Mouse (Mus musculus): ENCODE measurements around the gene Vegfb. TPM values are rescaled to one million over a fixed set of nuclear protein-coding genes. Genes with fewer than 3 reads are reported as not detected.

The Vegfb gene
- polyA plus RNA-seq, 1 experiment from 2014 or later, result 23.2 TPM

GRCm38 (mm10) chr19:6940396-6941351 is 46.8 kb downstream of the Vegfb start:
- Histone ChIP-seq H3K9ac (ENCODE audit: low read depth, low read length) (peak overlapping the region; percentile 57), H3K9me3 (ENCODE audit: control insufficient read depth) (no peaks in the 10 kb centered on the region), H3K27ac (ENCODE audit: low read depth, low read length) (0 out of 2 replicates have a peak overlapping the region, but pooled peaks have one; percentile 96), H3K4me2 (replicated peaks; ENCODE audit: low read depth) (peak overlapping the region; percentile 96), H3K27me3 (replicated peaks; ENCODE audit: control insufficient read depth, insufficient read depth, low read length) (peaks cover 6% of the 10 kb centered on the region; the same call in 1 of the 2 replicates), H3K4me3 (ENCODE audit: low read depth, low read length) (peak overlapping the region; percentile 94), H3K4me1 (replicated peaks; ENCODE audit: control insufficient read depth, insufficient read depth, low read length) (no peaks in the 10 kb centered on the region), H3K36me3 (ENCODE audit: control insufficient read depth, insufficient read depth) (peaks cover 3% of the 10 kb centered on the region; the same call in 1 of the 2 replicates)
- no peak for ATAC-seq
- WGBS, result 19% methylated on average over 28 of the region's 29 CpGs
- TF ChIP-seq CTCF (IDR thresholded peaks at IDR 0.05; ENCODE audit: low read depth), result no peak

GRCm38 (mm10) chr19:6939106-6940002 is 48.1 kb downstream of the Vegfb start:
- no peaks in the 10 kb centered on the region for H3K9me3 ChIP-seq (ENCODE audit: control insufficient read depth)
- H3K36me3 ChIP-seq (ENCODE audit: control insufficient read depth, insufficient read depth), result no peaks in the 10 kb centered on the region; the same call in 1 of the 2 replicates
- ATAC-seq, result no peak
- H3K4me3 ChIP-seq (ENCODE audit: low read depth, low read length), result no peak overlapping the region
- H3K4me1 ChIP-seq (replicated peaks; ENCODE audit: control insufficient read depth, insufficient read depth, low read length), result no peaks in the 10 kb centered on the region
- no peak for TF ChIP-seq CTCF (IDR thresholded peaks at IDR 0.05; ENCODE audit: low read depth)
- H3K9ac ChIP-seq (ENCODE audit: low read depth, low read length), result no peak overlapping the region
- WGBS, result 89% methylated on average over 20 of the region's 20 CpGs
- H3K27me3 ChIP-seq (replicated peaks; ENCODE audit: control insufficient read depth, insufficient read depth, low read length), result peaks cover 18% of the 10 kb centered on the region
- H3K27ac ChIP-seq (ENCODE audit: low read depth, low read length), result peak overlapping the region; percentile 28; the same call in 1 of the 2 replicates
- no peak overlapping the region for H3K4me2 ChIP-seq (replicated peaks; ENCODE audit: low read depth)

GRCm38 (mm10) chr19:6937541-6938465 is 49.6 kb downstream of the Vegfb start:
- no peak overlapping the region for H3K4me3 ChIP-seq (ENCODE audit: low read depth, low read length)
- no peak overlapping the region for H3K27ac ChIP-seq (ENCODE audit: low read depth, low read length)
- no peak overlapping the region for H3K9ac ChIP-seq (ENCODE audit: low read depth, low read length)
- ATAC-seq, result no peak
- H3K9me3 ChIP-seq (ENCODE audit: control insufficient read depth), result no peaks in the 10 kb centered on the region
- no peaks in the 10 kb centered on the region; the same call in 1 of the 2 replicates for H3K36me3 ChIP-seq (ENCODE audit: control insufficient read depth, insufficient read depth)
- TF ChIP-seq CTCF (IDR thresholded peaks at IDR 0.05; ENCODE audit: low read depth), result no peak
- 82% methylated on average over 16 of the region's 16 CpGs for WGBS
- H3K4me2 ChIP-seq (replicated peaks; ENCODE audit: low read depth), result no peak overlapping the region
- peaks cover 33% of the 10 kb centered on the region for H3K27me3 ChIP-seq (replicated peaks; ENCODE audit: control insufficient read depth, insufficient read depth, low read length)
- peaks cover 6% of the 10 kb centered on the region for H3K4me1 ChIP-seq (replicated peaks; ENCODE audit: control insufficient read depth, insufficient read depth, low read length)

GRCm38 (mm10) chr19:6936299-6936698 is 51.2 kb downstream of the Vegfb start:
- peak; percentile 65 for TF ChIP-seq CTCF (IDR thresholded peaks at IDR 0.05; ENCODE audit: low read depth)
- H3K27me3 ChIP-seq (replicated peaks; ENCODE audit: control insufficient read depth, insufficient read depth, low read length), result peaks cover 45% of the 10 kb centered on the region

GRCm38 (mm10) chr19:6934195-6934977 is 53.1 kb downstream of the Vegfb start, which contains the start of gene Kcnk4:
Gene Kcnk4 (minus strand): TSS chr19:6934515.
- Histone ChIP-seq H3K36me3 (ENCODE audit: control insufficient read depth, insufficient read depth) (no peaks in the 10 kb centered on the region), H3K4me2 (replicated peaks; ENCODE audit: low read depth) (peak within 1 kb of the TSS; percentile 74), H3K9me3 (ENCODE audit: control insufficient read depth) (no peaks in the 10 kb centered on the region), H3K4me1 (replicated peaks; ENCODE audit: control insufficient read depth, insufficient read depth, low read length) (peaks cover 6% of the 10 kb centered on the region), H3K27me3 (replicated peaks; ENCODE audit: control insufficient read depth, insufficient read depth, low read length) (peaks cover 49% of the 10 kb centered on the region), H3K27ac (ENCODE audit: low read depth, low read length) (no peak within 1 kb of the TSS), H3K9ac (ENCODE audit: low read depth, low read length) (0 out of 2 replicates have a peak within 1 kb of the TSS, but pooled peaks have one; percentile 26), H3K4me3 (ENCODE audit: low read depth, low read length) (peak within 1 kb of the TSS; percentile 42)
- no peak for ATAC-seq
- WGBS, result 12% methylated on average over 23 of the region's 23 CpGs
- no peak for TF ChIP-seq CTCF (IDR thresholded peaks at IDR 0.05; ENCODE audit: low read depth)

More at GRCm38 (mm10) chr19:6936299-6936698, 51.2 kb downstream of the Vegfb start:
- 26% methylated on average over 3 of the region's 3 CpGs for WGBS
- no peak overlapping the region for H3K4me3 ChIP-seq (ENCODE audit: low read depth, low read length)
- no peak for ATAC-seq
- no peak overlapping the region for H3K4me2 ChIP-seq (replicated peaks; ENCODE audit: low read depth)
- H3K27ac ChIP-seq (ENCODE audit: low read depth, low read length), result no peak overlapping the region
- H3K36me3 ChIP-seq (ENCODE audit: control insufficient read depth, insufficient read depth), result no peaks in the 10 kb centered on the region
- no peaks in the 10 kb centered on the region for H3K9me3 ChIP-seq (ENCODE audit: control insufficient read depth)
- H3K4me1 ChIP-seq (replicated peaks; ENCODE audit: control insufficient read depth, insufficient read depth, low read length), result peaks cover 6% of the 10 kb centered on the region
- no peak overlapping the region for H3K9ac ChIP-seq (ENCODE audit: low read depth, low read length)
